Mouse (Mus musculus): ENCODE data around the gene Zfp94. TPM values are rescaled to one million over a fixed set of nuclear protein-coding genes. Genes with fewer than 3 reads are reported as not detected.
"Not testable (repeated sequence)": the region's sequence is repeated elsewhere in the genome, so short reads cannot be mapped to it uniquely, and the experiment has no call there.

Zfp94 gene
- total and polyA plus RNA-seq, 2 experiments = 2.4 to 3.3 TPM

DNA sequence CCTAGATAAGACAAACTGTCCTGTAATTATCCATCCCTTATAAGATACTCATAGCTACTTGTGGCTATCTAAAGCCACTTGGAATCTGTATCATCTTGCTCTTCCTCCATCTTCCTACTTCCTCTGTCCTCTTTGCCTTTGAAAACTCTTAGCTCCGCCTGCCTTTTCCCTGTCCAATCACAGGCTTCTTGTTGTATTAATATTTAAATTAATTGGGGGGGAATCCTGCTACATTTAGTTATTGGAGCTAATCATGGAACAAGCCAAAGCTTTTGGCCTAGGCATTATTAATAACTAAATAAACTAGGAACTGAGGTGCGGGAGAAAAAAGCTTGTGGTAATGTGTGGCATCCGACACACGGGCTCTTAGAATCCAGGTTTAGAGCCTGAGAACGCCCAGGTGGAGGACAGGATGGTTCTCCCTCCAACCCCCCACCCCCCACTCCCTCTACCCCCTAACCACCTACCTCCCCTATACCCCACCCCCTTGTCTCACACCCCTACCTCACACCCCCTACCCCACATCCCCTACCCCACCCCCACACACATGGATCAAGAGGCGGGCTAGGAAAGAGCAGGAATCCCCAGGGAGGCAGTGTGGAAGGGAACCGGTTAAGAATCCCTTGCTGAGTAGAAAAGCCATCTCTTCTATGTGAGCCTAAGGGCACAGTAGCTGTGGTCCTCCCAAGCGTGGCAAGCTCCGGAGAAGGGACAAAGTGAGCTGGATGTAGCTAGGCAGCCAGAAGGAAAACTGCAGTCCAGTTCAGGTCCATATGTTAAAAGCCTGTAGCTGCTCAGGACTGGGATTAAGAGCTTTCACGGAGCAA, 36.2 kb downstream of the Zfp94 start:
- H3K4me1 ChIP-seq (ENCODE audit: control insufficient read depth, insufficient read depth, low read length) = no peaks in the 10 kb centered on the region
- 61% methylated on average over 10 of the region's 10 CpGs for WGBS
- no peaks in the 10 kb centered on the region for H3K36me3 ChIP-seq (ENCODE audit: control insufficient read depth, insufficient read depth, low read length)

DNA sequence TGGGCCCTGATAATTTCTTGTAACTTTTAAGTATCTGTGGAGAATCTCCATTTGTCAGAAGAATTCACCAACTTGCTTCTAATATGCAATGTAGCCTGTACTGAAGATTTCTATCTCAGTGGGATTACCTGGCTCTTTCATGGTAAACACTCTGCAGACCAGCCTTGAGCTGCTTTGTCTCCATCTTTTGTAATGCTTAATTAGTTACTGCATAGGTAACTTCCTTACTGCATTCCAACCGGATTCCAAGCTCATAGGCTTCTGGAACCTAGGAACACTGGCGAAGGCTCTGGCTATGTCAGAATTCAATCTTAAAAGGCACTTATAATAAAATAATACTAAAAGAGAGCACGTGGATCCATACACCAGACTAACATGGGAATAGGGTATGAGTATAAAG, 37.7 kb downstream of the Zfp94 start:
- H3K27ac ChIP-seq (replicated peaks; ENCODE audit: insufficient read depth, low read depth, low read length); H3K79me2 ChIP-seq (ENCODE audit: control insufficient read depth, insufficient read depth, low read length); H3K9ac ChIP-seq (ENCODE audit: low read depth, low read length); DNase-seq (ENCODE audit: extremely low read depth, low read depth, low spot score); H3K4me1 ChIP-seq (ENCODE audit: control insufficient read depth, insufficient read depth, low read length); H3K27me3 ChIP-seq (ENCODE audit: control insufficient read depth, insufficient read depth, low read length); H3K4me3 ChIP-seq (ENCODE audit: insufficient read depth, low read depth, low read length): not testable (repeated sequence)
- WGBS = 91% methylated on average over 3 of the region's 3 CpGs
- peaks cover 11% of the 10 kb centered on the region for H3K36me3 ChIP-seq (ENCODE audit: control insufficient read depth, insufficient read depth, low read length)

More for the DNA sequence above, 36.2 kb downstream of the Zfp94 start:
- DNase-seq (ENCODE audit: extremely low read depth, low read depth, low spot score) = no peak
- H3K27me3 ChIP-seq (ENCODE audit: control insufficient read depth, insufficient read depth, low read length) = no peaks in the 10 kb centered on the region
- H3K4me3 ChIP-seq (ENCODE audit: insufficient read depth, low read depth, low read length) = no peak overlapping the region
- no peaks in the 10 kb centered on the region for H3K79me2 ChIP-seq (ENCODE audit: control insufficient read depth, insufficient read depth, low read length)
- H3K9ac ChIP-seq (ENCODE audit: low read depth, low read length) = no peak overlapping the region
- TF ChIP-seq CTCF (IDR thresholded peaks at IDR 0.05; ENCODE audit: low read depth, low read length) (no peak), POLR2A (IDR thresholded peaks at IDR 0.05; ENCODE audit: extremely low read depth, insufficient read depth, low read length) (no peak)
- H3K27ac ChIP-seq (replicated peaks; ENCODE audit: insufficient read depth, low read depth, low read length) = no peak overlapping the region

DNA sequence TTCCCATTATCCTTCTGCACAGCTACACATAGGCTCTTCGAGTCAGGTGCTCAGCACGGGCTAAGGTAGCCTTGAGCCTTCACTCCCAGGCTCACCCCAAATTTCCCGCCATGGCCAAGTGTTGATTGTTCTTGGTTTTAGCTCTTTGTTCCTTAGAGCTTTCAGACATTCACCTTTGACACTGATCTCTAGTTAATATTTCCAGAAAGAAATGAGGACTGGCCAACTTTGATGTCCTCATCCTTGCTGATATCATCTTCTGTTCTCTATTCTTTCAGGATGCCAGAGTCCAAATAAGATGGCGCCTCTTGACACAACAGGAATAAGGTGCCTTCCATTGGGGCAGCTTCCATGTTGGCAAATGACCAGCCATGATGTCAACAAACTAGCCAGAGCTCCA, 42.0 kb downstream of the Zfp94 start:
- Histone ChIP-seq H3K36me3 (ENCODE audit: control insufficient read depth, insufficient read depth, low read length) (peaks cover 15% of the 10 kb centered on the region), H3K79me2 (ENCODE audit: control insufficient read depth, insufficient read depth, low read length) (no peaks in the 10 kb centered on the region), H3K4me1 (ENCODE audit: control insufficient read depth, insufficient read depth, low read length) (no peaks in the 10 kb centered on the region), H3K27me3 (ENCODE audit: control insufficient read depth, insufficient read depth, low read length) (no peaks in the 10 kb centered on the region), H3K4me3 (ENCODE audit: insufficient read depth, low read depth, low read length) (no peak overlapping the region), H3K27ac (replicated peaks; ENCODE audit: insufficient read depth, low read depth, low read length) (no peak overlapping the region), H3K9ac (ENCODE audit: low read depth, low read length) (no peak overlapping the region)
- TF ChIP-seq CTCF (IDR thresholded peaks at IDR 0.05; ENCODE audit: low read depth, low read length) (no peak), POLR2A (IDR thresholded peaks at IDR 0.05; ENCODE audit: extremely low read depth, insufficient read depth, low read length) (no peak)
- DNase-seq (ENCODE audit: extremely low read depth, low read depth, low spot score) = peak; percentile 17
- WGBS = 89% methylated on average over 4 of the region's 4 CpGs

DNA sequence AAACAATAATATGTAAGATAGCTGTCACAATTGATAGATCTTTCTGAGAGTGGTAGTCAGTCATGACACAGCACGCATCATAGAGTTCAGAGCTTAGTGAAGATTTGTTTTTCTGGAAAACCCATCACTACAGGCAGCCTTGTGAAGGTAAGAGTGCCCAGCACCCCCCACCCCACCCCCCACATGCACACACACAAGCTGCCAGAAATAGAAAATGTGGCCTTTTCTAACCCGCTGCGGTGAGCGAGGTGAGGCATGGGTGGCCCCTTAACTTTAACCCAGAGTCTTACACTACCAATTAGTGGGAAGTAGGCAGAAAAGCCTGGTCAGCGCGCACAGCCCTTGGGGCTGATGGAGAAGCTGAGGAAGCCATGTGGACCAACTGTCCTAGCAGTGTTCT, 45.3 kb downstream of the Zfp94 start:
- no peaks in the 10 kb centered on the region for H3K4me1 ChIP-seq (ENCODE audit: control insufficient read depth, insufficient read depth, low read length)
- 95% methylated on average over 6 of the region's 6 CpGs for WGBS
- H3K9ac ChIP-seq (ENCODE audit: low read depth, low read length) = no peak overlapping the region
- no peak overlapping the region for H3K4me3 ChIP-seq (ENCODE audit: insufficient read depth, low read depth, low read length)
- TF ChIP-seq POLR2A (IDR thresholded peaks at IDR 0.05; ENCODE audit: extremely low read depth, insufficient read depth, low read length) (no peak), CTCF (IDR thresholded peaks at IDR 0.05; ENCODE audit: low read depth, low read length) (no peak)
- H3K27ac ChIP-seq (replicated peaks; ENCODE audit: insufficient read depth, low read depth, low read length) = no peak overlapping the region
- no peaks in the 10 kb centered on the region for H3K27me3 ChIP-seq (ENCODE audit: control insufficient read depth, insufficient read depth, low read length)
- H3K36me3 ChIP-seq (ENCODE audit: control insufficient read depth, insufficient read depth, low read length) = peaks cover 15% of the 10 kb centered on the region
- DNase-seq (ENCODE audit: extremely low read depth, low read depth, low spot score) = no peak
- no peaks in the 10 kb centered on the region for H3K79me2 ChIP-seq (ENCODE audit: control insufficient read depth, insufficient read depth, low read length)

DNA sequence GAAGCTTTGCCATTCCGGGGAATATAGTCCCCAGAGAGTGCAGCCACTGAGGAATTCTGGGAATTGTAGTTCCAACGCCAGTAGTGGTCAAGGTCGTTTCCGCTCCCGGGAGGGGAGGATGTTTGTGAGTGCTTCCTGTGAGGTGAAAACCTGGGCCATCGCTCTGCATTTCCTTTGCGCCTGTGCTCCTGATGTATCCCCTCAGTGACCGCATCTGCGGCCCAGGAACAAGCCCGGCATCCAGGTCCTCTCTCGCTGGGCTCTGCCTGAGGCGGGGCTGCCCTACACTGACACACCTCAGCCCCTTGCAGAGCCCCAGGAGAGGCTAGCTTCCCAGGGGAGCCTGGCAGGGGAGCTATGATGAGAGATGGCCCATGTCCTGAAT, 46.2 kb downstream of the Zfp94 start, which contains the start of gene Zfp93:
Gene Zfp93, plus strand, starts transcription at position 133 of the 385 bp plus-strand sequence.
- H3K36me3 ChIP-seq (ENCODE audit: control insufficient read depth, insufficient read depth, low read length) = peaks cover 15% of the 10 kb centered on the region
- peak within 1 kb of the TSS; percentile 69 for H3K4me3 ChIP-seq (ENCODE audit: insufficient read depth, low read depth, low read length)
- TF ChIP-seq POLR2A (IDR thresholded peaks at IDR 0.05; ENCODE audit: extremely low read depth, insufficient read depth, low read length) (0 out of 2 replicates have a peak, but pooled peaks have one; percentile 35), CTCF (IDR thresholded peaks at IDR 0.05; ENCODE audit: low read depth, low read length) (no peak)
- peak; percentile 91 for DNase-seq (ENCODE audit: extremely low read depth, low read depth, low spot score)
- H3K27ac ChIP-seq (replicated peaks; ENCODE audit: insufficient read depth, low read depth, low read length) = no peak within 1 kb of the TSS
- H3K4me1 ChIP-seq (ENCODE audit: control insufficient read depth, insufficient read depth, low read length) = no peaks in the 10 kb centered on the region
- H3K9ac ChIP-seq (ENCODE audit: low read depth, low read length) = peak within 1 kb of the TSS; percentile 62
- H3K79me2 ChIP-seq (ENCODE audit: control insufficient read depth, insufficient read depth, low read length) = no peaks in the 10 kb centered on the region
- WGBS = 2% methylated on average over 12 of the region's 12 CpGs
- H3K27me3 ChIP-seq (ENCODE audit: control insufficient read depth, insufficient read depth, low read length) = no peaks in the 10 kb centered on the region

DNA sequence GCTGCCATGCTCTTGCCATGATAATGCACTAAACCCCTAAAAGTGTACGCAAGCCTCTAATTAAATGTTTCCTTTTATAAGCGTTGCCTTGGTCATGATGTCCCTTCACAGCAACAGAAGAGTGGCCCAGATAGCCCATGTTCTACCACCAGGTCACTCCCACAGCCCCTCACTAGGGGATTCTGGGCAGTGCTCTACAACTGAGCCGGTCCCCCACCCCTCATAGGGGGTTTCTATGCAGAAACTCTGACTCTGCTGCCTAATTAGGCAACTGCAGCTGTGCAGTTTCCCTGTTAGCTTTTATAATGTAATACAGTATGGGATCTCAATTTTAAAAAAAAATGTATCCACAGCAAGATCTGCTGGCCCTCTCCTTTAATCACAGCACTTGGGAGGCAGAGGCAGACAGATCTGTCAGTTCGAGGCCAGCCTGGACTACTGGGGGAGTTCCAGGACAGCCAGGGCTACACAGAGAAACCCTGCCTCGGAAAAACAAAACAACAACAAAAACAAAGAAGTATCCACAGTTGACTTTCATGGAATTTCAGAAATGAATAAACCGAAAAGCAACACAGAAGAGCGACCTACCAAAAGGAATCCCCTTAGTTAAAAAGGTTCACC, 46.7 kb downstream of the Zfp94 start:
- Histone ChIP-seq H3K27me3 (ENCODE audit: control insufficient read depth, insufficient read depth, low read length) (no peaks in the 10 kb centered on the region), H3K4me3 (ENCODE audit: insufficient read depth, low read depth, low read length) (peak overlapping the region; percentile 69), H3K27ac (replicated peaks; ENCODE audit: insufficient read depth, low read depth, low read length) (no peak overlapping the region), H3K4me1 (ENCODE audit: control insufficient read depth, insufficient read depth, low read length) (no peaks in the 10 kb centered on the region), H3K9ac (ENCODE audit: low read depth, low read length) (peak overlapping the region; percentile 31; the same call in 1 of the 2 replicates), H3K79me2 (ENCODE audit: control insufficient read depth, insufficient read depth, low read length) (no peaks in the 10 kb centered on the region), H3K36me3 (ENCODE audit: control insufficient read depth, insufficient read depth, low read length) (peaks cover 11% of the 10 kb centered on the region)
- TF ChIP-seq POLR2A (IDR thresholded peaks at IDR 0.05; ENCODE audit: extremely low read depth, insufficient read depth, low read length) (no peak), CTCF (IDR thresholded peaks at IDR 0.05; ENCODE audit: low read depth, low read length) (no peak)
- DNase-seq (ENCODE audit: extremely low read depth, low read depth, low spot score) = no peak
- 35% methylated on average over 7 of the region's 7 CpGs for WGBS

Data from liver, adult 2 months (tissue).